Mouse (Mus musculus) kidney, postnatal 0 days (tissue): ENCODE measurements around the gene Atg13. TPM values are rescaled to one million over a fixed set of nuclear protein-coding genes. Genes with fewer than 3 reads are reported as not detected.
"Not testable (repeated sequence)": the region's sequence is repeated elsewhere in the genome, so short reads cannot be mapped to it uniquely, and the experiment has no call there.

ENCODE experiments used
- ATAC-seq: fragments of 200-750 bp; cut with Nextera tagmentation; replicated peaks from 2 replicates; pipeline ENCODE4 v1.8.0; 2017; ENCODE audit warnings: low read depth, moderate number of reproducible peaks, moderate TSS enrichment, moderate library complexity; ENCODE audit not compliant: low FRiP score
- DNase-seq: peaks from one replicate; pipeline ENCODE4 v3.0.0-alpha.2; 2016; ENCODE audit warnings: low spot score
- H3K27ac ChIP-seq: fragments of 300-500 bp; sonication (generic); 2 replicates; pipeline ENCODE4 v1.5.1; 2014; ENCODE audit warnings: mild to moderate bottlenecking
- H3K27me3 ChIP-seq: fragments of 300-500 bp; sonication (generic); 2 replicates; pipeline ENCODE4 v1.6.1; 2014; ENCODE audit warnings: low read length, mixed read lengths; ENCODE audit not compliant: insufficient read depth
- H3K36me3 ChIP-seq: fragments of 300-500 bp; sonication (generic); 2 replicates; pipeline ENCODE4 v1.6.1; 2014; ENCODE audit warnings: low read length, mixed read lengths; ENCODE audit not compliant: insufficient read depth
- H3K4me1 ChIP-seq: fragments of 300-500 bp; sonication (generic); replicated peaks from 2 replicates; pipeline ENCODE4 v1.6.1; 2014; ENCODE audit warnings: antibody characterized with exemption, low read length, mixed read lengths; ENCODE audit not compliant: insufficient read depth
- H3K4me2 ChIP-seq: fragments of 300-500 bp; sonication (generic); 2 replicates; pipeline ENCODE4 v1.6.1; 2014; ENCODE audit warnings: mild to moderate bottlenecking, low read length, moderate library complexity, mixed read lengths
- H3K4me3 ChIP-seq: fragments of 300-500 bp; sonication (generic); replicated peaks from 2 replicates; pipeline ENCODE4 v1.5.1; 2014; ENCODE audit warnings: low read depth, low read length
- H3K9ac ChIP-seq: fragments of 300-500 bp; sonication (generic); 2 replicates; pipeline ENCODE4 v1.6.1; 2014; ENCODE audit warnings: low read depth, low read length
- H3K9me3 ChIP-seq: fragments of 300-500 bp; sonication (generic); replicated peaks from 2 replicates; pipeline ENCODE4 v1.6.1; 2016; ENCODE audit warnings: low read length, inconsistent platforms, mixed read lengths
- CTCF ChIP-seq: IDR thresholded peaks from 2 replicates; pipeline ENCODE4 v1.5.1; 2016; ENCODE audit warnings: antibody characterized with exemption, low read depth, mild to moderate bottlenecking, moderate library complexity
- WGBS: fragments of 180-500 bp; shearing (Covaris S2); extraction: QIAGEN DNeasy Blood & Tissue Kit; methylation state at CpG from one replicate; pipeline ENCODE4 v1.1.7; 2014; 5-methylcytosine and 5-hydroxymethylcytosine counted together
- polyA plus RNA-seq: library from polyadenylated mRNA; unstranded; fragments of >200 nt; fragmentation: Nextera tagmentation; extraction: Ambion mirVana; gene quantifications from 2 replicates; pipeline ENCODE4 v1.2.1, GENCODE M21; 2015

Gene Atg13
- polyA plus RNA-seq, 1 experiment from 2014 or later, result 20.8 TPM

GRCm38 (mm10) chr2:91729571-91729970, 19.2 kb upstream of the Atg13 start:
- TF ChIP-seq CTCF, result no peak
- H3K4me1 ChIP-seq, result 0 out of 2 replicates have a peak, but pooled peaks cover 3% of the 10 kb centered on the region
- peak overlapping the region; percentile 72 for H3K4me2 ChIP-seq
- H3K27me3 ChIP-seq, result no peaks in the 10 kb centered on the region
- ATAC-seq (peak; percentile 33; the same call in 1 of the 2 replicates), DNase-seq (no peak)
- peak overlapping the region; percentile 99 for H3K4me3 ChIP-seq
- no peak overlapping the region for H3K27ac ChIP-seq
- no peak overlapping the region for H3K9ac ChIP-seq
- no peaks in the 10 kb centered on the region for H3K36me3 ChIP-seq
- H3K9me3 ChIP-seq, result no peaks in the 10 kb centered on the region
- 15% methylated on average over 4 of the region's 4 CpGs for WGBS

- TF ChIP-seq CTCF, result no peak
- DNase-seq, result no peak
- H3K36me3 ChIP-seq, result no peaks in the 10 kb centered on the region
- H3K27ac ChIP-seq, result no peak overlapping the region
- no peak overlapping the region for H3K4me2 ChIP-seq
- WGBS, result 87% methylated on average over 3 of the region's 3 CpGs
- no peak overlapping the region for H3K4me3 ChIP-seq
- no peak for ATAC-seq
- H3K9ac ChIP-seq, result no peak overlapping the region
- H3K4me1 ChIP-seq, result 0 out of 2 replicates have a peak, but pooled peaks cover 3% of the 10 kb centered on the region
- no peaks in the 10 kb centered on the region for H3K27me3 ChIP-seq
- no peaks in the 10 kb centered on the region for H3K9me3 ChIP-seq
These were observed 16.6 kb upstream of the Atg13 start for GRCm38 (mm10) chr2:91727011-91727410.

- not testable (repeated sequence) for DNase-seq, H3K36me3 ChIP-seq, H3K9me3 ChIP-seq, H3K9ac ChIP-seq, H3K4me3 ChIP-seq, ATAC-seq, H3K4me2 ChIP-seq, H3K4me1 ChIP-seq, H3K27ac ChIP-seq, H3K27me3 ChIP-seq
- WGBS, result 53% methylated on average over 4 of the region's 4 CpGs
These were observed 15.1 kb upstream of the Atg13 start for GRCm38 (mm10) chr2:91725476-91725875.

GRCm38 (mm10) chr2:91724716-91725115, 14.3 kb upstream of the Atg13 start:
- Histone ChIP-seq H3K9ac (no peak overlapping the region), H3K4me3 (no peak overlapping the region), H3K36me3 (peaks cover 8% of the 10 kb centered on the region; the same call in 1 of the 2 replicates), H3K27ac (no peak overlapping the region), H3K4me2 (no peak overlapping the region), H3K27me3 (no peaks in the 10 kb centered on the region), H3K4me1 (no peaks in the 10 kb centered on the region), H3K9me3 (no peaks in the 10 kb centered on the region)
- no peak for TF ChIP-seq CTCF
- DNase-seq (no peak), ATAC-seq (no peak)
- WGBS, result 59% methylated on average over 2 of the region's 2 CpGs

DNA sequence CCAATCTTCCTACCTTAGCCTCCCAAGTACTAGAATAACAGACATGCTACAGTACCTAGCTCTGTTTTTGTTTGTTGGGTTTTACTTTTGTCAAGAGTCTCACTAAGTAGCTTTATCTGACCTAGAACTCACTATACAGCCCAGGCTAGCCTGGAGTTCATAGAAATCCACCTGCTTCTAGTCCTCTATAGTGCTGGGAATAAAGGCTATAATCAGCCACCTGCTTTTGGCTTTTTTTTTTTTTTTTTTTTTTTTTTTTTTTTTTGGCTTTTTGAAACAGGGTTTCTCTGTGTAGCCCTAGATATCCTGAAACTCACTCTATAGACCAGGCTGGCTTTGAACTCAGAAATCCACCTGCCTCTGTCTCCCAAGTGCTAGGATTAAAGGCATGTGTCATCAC, 13.6 kb upstream of the Atg13 start:
- TF ChIP-seq CTCF, result no peak
- H3K27me3 ChIP-seq, result no peaks in the 10 kb centered on the region
- no peak for DNase-seq
- H3K36me3 ChIP-seq, result peaks cover 8% of the 10 kb centered on the region; the same call in 1 of the 2 replicates
- no peak overlapping the region for H3K27ac ChIP-seq
- no peak for ATAC-seq
- no peaks in the 10 kb centered on the region for H3K4me1 ChIP-seq
- H3K4me2 ChIP-seq, result no peak overlapping the region
- no peak overlapping the region for H3K9ac ChIP-seq
- no peaks in the 10 kb centered on the region for H3K9me3 ChIP-seq
- no peak overlapping the region for H3K4me3 ChIP-seq

DNA sequence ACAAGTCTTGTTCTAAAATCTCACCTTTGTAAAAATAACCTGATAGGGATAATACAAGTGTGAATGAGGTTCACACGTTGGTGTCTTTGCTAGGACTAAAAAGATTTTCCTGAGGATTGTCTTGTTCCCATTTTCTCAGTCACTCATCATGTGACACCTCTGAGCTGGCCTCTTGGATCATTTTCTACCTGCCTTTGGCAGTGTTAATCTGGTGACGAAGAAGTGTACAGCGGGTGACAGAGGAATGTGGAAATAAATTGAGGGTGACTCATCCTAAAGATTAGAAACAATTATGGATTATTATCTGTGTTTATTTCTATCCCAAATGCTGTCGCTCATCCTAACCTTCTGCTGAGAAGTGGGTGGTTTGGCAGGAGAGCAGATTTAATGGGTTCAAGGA, 13.0 kb upstream of the Atg13 start:
- no peaks in the 10 kb centered on the region for H3K4me1 ChIP-seq

GRCm38 (mm10) chr2:91718276-91718675, 7.9 kb upstream of the Atg13 start:
- Histone ChIP-seq H3K4me3 (no peak overlapping the region), H3K4me1 (no peaks in the 10 kb centered on the region), H3K9ac (no peak overlapping the region), H3K27ac (no peak overlapping the region), H3K36me3 (peaks cover 8% of the 10 kb centered on the region; the same call in 1 of the 2 replicates), H3K9me3 (no peaks in the 10 kb centered on the region), H3K27me3 (no peaks in the 10 kb centered on the region), H3K4me2 (no peak overlapping the region)
- no peak for TF ChIP-seq CTCF
- WGBS, result 70% methylated on average over 6 of the region's 6 CpGs
- DNase-seq, result no peak
- peak; percentile 65 for ATAC-seq

More for the DNA sequence above, 13.0 kb upstream of the Atg13 start:
- no peak for TF ChIP-seq CTCF
- ATAC-seq (no peak), DNase-seq (no peak)
- H3K4me2 ChIP-seq, result no peak overlapping the region
- H3K36me3 ChIP-seq, result peaks cover 8% of the 10 kb centered on the region; the same call in 1 of the 2 replicates
- no peaks in the 10 kb centered on the region for H3K9me3 ChIP-seq
- 82% methylated on average over 4 of the region's 4 CpGs for WGBS
- H3K27me3 ChIP-seq, result no peaks in the 10 kb centered on the region
- H3K27ac ChIP-seq, result no peak overlapping the region
- no peak overlapping the region for H3K9ac ChIP-seq
- H3K4me3 ChIP-seq, result no peak overlapping the region
